Mouse (Mus musculus) left cerebral cortex, adult 9 months (tissue): ENCODE results near the gene Pde7b.

Experiments
- DNase-seq, 2 experiments: peaks; one replicate each; pipeline ENCODE4 v3.0.0; 2022; ENCODE audit warnings: low spot score in 2 of 2

Gene Pde7b

DNA sequence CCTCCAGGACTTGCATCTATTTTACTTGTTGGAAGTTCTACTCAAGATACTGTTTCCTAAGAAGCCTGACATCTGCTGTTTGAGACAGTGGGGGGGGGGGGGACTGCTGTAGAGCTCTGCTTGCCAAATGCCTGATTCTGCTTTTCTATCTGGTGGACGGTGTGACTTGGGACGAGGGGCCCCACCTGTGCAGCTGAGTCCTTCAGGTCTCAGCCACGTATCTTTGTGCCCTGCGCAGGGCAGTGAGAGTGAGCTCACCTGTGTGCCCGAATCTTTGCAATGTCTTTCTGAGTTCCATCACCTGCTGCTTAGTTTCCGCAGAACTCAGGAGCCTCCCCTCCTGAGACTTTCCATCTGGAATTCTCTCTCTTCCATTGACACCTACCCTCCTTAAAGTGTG lies 70.7 kb downstream of the Pde7b start:
- no peak for DNase-seq

DNA sequence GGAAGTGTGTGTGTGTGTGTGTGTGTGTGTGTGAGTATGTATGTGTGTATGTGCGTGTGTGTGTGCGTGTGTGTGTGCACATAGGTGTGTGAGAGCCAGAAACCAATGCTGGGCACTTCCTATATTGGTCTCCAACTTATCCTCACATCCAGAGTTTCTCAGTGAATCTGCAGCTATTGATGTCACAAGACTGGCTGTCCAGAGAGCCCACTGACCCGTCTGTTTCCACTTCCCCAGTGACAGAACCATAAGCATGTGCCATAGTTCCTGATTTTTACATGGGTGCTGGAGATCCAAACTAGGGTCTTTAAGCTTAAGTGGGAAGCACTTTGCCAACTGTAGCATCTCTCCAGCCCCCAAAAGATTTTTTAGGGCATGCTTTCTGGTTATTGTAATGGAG lies 71.6 kb downstream of the Pde7b start:
- DNase-seq = no peak

DNA sequence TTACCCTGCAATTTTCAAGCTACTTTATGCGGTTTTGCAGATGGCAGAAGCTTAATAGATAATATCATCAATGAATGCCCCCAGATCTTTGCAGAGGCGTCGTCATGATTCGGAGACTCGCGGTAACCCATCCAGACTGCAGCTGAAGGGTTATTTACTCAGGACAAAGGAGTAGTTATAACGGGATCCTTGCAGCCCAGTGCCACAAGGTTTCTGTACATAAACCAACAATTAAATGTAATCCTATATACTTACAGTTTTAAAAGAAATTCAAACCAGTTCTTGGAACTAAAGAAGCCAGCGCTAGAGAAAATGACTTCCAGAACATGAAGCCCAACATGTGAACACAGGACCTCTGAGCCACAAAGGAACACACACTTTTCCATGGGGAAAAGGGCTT lies 88.5 kb downstream of the Pde7b start:
- no peak for DNase-seq

DNA sequence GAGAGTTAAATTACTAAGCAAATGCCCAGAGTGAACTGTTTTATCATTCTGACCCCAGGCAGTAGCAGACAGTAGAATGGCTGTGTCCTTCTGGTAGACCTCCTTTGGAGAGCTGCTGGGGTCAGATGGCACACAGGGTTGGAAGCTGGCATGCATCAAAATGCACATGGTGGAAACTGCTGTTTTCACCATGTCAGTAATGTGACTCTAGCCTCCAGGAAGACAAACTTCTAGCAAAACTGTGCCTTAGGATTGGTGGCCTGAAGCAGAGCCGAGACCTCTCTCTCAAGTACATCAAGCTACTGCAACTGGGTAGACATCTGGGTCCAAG lies 91.8 kb downstream of the Pde7b start:
- DNase-seq = no peak

DNA sequence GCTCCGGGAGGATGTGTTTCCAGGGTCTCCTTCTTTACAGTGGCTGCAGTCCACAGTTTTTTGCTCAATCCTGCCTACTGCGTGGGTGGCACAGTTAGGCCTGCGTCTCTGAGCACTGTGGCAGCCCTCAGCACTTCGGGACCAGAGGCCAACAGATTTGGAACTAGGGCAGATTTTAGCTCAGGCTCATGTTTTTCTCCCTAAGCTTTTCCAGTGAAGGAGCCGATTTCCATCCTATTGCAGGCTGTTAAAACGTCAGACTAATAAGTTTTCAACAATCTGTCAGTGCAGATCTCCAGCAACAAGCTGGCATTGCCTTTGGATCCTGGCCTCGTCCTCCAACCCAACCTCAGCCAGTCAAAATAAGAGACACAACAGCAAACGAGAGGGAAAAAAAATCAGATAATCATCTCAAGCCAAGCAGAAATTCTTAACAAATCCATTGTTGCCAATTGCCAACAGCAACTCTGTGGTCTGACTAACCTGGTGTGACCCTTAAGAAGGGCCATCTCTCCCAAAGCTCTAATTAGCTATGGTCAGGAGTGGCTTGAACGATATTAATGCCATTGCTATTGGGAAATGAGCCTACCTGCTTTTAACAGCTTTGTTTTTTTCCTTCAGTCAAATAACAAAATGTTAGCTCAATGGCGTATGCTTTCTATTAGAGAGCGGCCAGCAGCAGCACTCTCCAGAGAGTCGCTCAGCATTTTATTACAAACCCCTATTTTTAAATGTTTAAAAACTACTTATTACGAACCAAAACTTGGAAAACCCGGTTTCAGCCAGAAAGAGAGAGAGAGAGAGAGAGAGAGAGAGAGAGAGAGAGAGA lies 92.4 kb downstream of the Pde7b start:
- no peak for DNase-seq

DNA sequence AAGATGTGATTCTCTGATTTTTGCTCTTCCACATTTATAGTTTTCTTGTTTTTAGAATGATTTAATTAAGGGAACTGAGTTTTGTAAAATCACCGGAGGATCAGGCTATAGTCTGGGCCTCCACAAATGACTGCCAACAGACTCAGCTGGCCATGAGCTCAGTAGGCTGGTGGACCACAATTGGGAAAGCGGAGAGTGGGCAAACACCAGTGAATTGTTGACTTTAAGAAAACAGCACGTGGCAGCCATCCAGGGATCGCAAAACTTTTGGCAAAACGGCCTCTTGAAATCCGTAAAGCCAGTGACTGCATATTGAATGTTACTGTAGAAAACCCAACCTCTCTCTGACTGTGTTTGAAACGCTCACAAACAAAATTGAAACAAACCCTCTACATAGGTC lies 94.8 kb downstream of the Pde7b start:
- no peak for DNase-seq

DNA sequence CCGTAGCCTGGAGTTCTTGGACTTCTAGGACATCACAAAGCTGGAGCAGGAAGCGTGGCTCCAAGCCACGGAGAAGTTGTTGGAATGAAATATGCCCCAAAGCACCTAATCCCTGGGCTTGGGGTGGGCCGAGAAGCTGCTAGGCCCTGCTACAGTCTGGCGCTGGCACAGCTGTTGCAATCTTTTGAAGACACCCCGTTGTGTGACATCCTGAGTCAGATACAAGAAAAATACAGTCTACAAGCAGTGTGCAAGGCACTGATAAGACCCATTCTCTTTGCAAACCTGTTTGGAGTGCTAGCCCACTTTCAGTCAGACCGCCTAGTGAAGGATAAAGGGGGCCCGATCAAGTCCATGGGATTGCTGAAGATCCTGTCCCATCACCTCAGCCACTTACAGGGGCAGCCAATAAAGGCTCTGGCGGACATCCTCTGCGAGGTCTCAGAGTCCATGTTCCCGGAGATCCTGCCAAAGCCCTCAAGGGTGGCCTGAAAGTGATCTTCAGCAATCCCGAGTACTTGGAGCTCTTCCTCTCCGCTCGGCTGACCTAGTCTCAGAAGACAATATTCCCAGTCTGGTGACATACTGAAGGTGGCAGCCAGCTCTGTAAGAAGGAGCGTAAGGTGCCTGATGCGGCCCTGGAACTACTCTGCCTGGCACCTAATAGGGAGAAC lies 99.0 kb downstream of the Pde7b start:
- no peak for DNase-seq

DNA sequence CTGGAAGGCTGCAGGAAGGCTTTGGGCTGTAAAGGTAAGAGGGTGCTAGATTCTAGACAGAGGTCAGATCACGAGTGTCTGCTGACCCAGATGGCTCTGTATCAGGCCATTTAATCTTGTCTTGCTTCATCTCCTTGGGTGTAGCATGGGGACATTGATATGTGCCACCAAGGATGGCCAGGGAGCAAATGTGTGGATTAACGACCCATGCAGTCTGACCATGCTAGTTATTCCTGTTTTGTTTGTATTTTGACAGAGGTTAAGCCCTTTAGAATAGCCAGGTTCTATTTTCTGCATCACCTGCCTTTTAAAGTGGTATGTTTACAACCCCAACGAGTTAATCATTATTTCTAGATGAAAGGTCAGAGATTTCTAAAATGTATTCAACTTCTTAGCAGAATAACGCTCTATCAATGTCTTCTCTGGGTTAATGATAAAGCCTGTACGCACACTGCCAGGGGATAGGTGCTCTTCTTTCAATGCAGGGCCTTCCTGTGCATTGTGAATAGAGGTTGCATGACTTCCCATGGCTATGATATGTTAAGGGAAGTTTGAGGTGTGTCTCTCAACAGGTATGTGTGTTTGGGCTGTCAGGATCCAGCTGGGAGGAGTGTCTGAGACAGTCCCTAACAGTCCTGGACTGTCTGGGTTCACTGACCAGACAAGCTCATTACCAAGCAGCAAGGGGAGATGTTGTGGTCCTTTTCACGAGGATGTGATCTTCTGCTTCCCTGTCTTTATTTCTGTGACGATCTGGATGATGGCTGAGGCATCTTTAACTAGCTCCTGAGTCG lies 103.0 kb downstream of the Pde7b start:
- no peak for DNase-seq

DNA sequence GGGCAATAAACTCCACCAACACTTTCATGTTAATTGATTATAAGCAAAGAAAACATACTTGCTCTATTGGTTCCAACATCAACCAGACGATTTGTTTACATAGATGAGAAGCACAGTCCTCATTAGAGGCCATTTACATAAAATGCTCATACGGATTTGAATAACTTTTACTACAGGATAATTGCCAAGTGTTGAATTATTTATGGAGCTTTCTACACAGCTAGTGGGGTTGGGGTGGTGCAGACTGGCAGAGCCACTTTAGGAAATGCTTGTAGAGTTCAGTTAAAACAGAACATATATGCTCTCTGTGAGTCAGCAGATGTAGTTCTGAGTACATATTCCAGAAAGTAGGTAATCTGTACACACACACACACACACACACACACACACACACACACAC lies 118.9 kb downstream of the Pde7b start:
- no peak for DNase-seq

DNA sequence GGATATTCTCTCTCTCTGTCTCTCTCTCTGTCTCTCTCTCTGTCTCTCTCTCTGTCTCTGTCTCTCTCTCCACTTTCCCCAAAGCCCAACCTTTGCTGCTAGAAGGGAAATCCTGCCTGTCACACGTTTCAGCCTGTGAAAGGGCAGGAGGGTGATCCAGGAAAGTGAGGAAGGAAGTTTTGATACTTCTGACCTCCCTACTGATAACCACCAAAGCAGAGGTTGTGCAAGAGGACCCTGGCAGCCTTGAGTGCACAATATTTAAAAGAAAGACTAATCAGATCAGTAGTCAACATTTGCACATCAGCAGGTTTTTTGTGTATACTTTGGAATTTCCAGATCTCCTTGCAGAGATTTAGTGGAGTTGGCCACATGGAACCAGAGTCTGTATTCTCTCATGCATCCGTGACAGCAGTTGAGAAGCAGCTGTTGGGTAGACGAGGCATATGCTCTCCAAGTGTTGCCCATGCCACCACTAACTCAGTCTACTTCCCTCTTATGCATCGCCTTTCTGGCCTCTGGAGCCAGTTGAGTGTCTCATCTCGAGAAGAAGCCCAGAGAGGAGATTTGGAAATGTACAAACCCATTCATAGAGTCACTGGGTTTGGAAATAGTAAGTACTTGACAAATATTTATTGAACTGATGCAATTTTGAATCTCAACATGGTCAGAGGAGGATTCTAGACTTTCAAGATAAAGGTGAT lies 129.6 kb downstream of the Pde7b start:
- DNase-seq = no peak

DNA sequence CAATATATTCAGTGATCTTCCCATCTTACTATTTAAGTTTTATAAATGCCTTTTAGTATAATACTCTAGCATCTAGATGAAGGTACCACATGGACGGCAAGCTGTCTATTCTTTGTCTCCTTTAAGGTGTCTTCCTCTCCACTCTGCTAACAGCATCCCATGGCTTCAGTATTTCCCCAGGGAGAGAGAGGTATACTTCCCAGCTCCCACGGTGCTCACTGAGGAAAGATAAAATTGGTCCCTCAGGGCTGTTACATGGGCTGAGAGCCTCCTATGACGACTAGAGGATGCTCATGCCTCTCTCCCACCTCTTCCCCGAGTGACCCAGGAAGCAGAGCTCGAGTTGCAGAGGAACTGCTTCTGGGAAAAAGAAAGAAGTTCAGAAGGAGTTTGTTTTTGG lies 130.9 kb downstream of the Pde7b start:
- DNase-seq = no peak

DNA sequence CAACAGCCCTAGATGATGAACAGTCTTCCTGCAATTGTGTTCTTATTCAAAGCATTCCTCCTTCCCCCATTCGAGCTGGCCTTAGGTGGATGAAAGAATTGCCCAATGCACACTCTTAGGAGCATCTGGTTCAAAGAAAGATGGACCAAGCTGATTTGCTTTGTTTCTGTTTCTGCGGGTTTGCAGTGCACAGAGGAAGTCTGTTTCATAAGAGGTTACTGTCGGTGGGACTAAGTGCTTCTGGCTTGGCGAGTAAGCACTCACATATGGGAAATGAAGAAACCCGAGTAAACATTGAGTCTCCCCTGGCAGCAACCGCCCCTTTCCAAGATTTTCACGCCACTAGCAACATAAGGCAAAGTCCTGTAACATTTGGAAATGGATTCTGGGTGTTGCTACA lies 134.8 kb downstream of the Pde7b start:
- no peak for DNase-seq

DNA sequence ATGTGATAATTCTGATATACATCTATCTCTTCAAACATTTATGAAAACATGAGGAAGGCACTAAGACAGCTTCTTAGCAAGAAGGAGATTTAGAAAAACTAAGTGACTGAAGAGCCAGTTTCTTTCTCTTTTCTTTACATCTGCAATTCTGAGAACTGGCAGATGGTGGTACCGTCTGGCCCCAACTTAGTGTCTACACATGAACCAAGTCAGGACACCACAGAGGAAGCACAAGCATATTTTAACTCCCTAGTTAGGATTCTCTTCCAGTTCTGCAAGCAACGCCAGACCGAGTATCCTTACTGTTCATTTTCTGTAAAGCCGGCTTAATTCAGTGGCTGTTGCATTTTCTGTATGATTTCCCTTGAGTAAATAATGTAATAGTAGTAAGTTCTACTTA lies 138.9 kb downstream of the Pde7b start:
- peak; percentile 28 to 58 for DNase-seq

DNA sequence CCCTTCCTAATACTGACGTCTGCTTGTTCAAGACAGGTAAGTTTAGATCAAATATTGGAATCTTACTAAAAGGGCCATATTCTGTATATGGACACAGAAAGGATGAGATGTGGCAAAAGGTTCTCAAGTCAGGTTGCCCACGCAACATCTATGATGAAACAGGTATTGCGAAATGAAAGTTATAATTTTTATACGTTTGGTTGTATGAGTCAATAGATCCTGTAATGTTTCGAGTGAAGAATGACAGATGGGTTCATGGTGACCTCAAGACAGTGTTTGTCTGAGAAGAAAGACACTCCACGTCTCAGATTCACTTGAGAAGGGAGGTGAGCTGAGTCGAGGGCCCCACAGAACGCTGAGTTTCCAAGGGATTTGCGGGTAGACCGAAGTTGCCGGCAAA lies 149.9 kb downstream of the Pde7b start:
- DNase-seq = no peak

DNA sequence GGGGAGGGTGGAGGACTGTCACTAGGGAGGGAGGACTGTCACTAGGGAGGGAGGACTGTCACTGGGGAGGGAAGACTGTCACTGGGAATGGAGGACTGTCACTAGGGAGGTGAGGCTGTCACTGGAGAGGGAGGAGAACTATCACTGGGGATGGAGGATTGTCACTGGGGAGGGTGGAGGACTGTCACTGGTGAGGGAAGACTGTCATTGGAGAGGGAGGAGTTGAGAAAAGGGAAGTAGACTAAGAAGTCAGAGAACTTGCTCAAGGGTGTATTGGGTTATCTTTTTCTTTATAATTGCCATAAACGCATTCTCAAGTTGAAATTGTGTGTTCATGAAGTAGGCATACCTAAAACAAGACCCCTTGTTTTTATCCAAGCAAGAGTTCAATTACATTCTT lies 150.5 kb downstream of the Pde7b start:
- no peak for DNase-seq

DNA sequence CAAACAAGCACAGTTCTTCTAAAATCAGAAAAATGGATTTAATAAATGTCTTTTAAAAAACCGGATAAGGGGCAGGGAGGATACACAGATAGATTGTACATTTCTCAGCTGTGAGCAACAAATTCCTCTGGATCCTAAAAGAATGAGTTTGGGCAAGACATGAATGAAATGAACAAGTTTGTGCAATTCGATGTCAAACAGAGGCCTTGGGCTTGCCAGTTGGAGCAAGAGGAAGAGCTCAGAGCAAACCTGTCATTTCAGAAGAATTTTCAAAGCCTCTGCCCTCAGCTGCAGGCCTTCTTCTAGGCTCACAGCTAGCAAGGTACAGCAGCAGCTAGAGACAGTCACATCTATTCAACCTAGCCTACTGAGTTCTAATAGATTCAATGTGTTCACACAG lies 153.4 kb downstream of the Pde7b start:
- no peak for DNase-seq

DNA sequence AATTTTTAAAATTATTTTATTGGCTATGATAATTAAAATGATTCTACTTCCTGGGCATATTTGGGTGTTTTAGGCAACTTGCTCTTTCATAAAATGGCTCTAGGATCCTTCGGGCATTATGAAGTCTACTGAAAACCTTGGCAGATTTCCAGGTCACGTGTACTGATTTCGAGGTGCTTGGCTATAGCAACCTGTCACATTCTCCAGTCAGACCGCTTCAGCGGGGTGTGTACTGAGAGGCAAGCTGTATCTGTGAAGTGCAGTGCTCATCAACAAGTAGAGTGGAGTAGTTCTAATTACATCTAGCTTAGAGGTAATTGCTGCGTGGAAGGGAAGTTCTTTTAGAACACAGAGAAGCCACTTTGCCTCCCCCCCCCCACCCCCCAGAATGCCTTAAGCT lies 156.2 kb downstream of the Pde7b start:
- no peak for DNase-seq

DNA sequence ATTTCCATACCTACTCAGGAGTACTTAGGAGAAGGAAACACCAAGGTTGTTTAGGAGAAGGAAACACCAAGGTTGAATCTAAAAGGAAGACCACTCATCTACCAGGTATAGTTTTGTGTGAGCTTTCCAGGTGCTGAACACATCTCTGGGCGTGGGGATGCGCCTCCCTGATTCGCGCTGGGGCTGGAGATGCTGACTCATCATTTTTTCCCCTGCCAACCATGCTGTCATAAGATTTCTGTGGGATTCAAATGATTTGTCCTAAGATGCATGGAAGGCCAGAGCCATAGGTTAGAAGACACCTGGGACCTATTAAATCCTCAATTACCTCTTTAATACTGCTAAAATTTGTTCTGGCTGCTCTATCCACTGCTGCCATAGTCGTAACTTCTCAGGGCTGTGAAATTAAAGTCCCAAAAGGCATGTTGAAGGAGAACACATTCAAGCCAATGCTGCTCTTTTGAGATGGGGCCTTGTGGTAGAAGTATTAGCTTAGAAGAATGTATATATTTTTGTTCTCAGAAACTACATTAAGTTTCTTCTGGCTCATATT lies 157.1 kb downstream of the Pde7b start:
- no peak for DNase-seq

DNA sequence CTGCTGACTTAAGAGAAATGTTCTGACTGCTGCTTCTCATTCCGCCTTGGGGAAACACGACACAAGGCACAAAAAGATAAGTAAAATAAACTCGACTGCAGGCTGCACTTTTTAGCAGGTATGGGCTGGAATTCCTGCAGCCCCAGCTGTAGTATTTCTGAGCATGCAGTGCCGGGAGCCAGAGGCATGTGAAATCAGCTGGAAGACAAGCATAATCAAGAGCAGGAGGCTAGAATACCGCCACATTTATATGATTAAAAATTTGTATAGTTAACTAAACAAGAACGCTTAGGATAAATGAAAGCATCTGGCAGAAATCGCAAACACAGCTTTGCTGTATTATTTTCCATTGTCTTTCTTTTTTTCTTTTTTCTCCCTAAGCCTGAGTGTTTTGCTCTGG lies 168.4 kb downstream of the Pde7b start:
- no peak for DNase-seq

DNA sequence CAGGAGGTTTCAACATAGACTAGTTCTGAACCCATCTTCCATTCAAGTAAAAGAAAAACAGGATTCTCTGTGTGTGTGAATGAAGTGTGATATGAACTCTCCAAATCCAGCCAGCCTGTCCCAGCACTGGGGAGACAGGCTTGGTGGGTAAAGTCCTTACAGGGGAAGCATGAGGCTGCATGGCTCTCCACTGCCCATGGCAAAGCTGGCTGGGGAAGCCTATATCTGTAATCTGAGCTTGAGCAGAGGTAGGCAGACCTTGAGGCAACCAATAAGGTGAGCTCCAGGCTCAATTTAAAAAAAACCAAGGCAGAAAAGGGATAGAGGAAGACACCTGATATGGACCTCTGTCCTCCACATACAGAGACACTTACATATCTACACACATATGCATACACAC lies 173.5 kb downstream of the Pde7b start:
- no peak for DNase-seq

DNA sequence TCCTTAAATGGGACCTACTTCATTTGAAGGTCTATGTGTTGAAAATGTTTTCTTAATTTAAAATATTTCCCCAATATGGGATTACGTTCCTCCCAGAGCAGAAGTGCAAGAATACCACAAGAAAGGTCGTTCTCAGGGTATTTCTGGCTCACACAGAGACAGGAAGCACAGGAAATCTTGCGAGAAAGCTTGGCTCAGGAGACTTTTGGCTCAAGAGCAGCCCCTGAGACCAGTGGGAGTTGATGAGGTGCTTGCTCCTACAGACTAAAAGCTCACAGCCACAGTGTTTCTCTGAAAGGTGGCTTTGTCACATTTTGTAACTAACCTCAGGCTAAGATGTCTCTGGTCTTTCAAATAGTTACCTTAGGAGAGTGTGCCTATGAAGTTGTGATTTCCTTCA lies 174.1 kb downstream of the Pde7b start:
- DNase-seq = no peak

DNA sequence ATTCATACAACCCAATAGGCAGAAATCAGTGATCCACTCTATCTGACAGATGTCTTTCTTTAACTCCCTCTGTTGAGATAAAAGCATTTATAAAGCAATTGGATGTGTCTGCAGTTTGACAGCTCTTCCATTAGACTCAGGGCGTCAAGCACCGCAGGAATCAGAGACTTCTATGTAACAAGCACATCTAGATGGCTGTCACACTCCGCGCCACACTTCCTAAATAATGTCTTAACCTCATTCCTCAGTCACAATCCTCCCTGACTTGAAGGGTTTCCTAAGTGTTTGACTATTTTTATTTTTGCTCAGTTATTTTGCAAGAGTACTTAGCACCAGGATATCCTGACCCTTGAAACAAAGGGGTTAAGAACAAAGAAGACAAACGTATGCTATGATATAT lies 174.7 kb downstream of the Pde7b start:
- DNase-seq = no peak
